Mouse (Mus musculus) CD4-positive helper T cell, adult 2 months (primary cell): Measurements from ENCODE around the gene Ankrd35.
"Not testable (repeated sequence)": the region's sequence is repeated elsewhere in the genome, so short reads cannot be mapped to it uniquely, and the experiment has no call there.

ENCODE experiments used
- DNase-seq: peaks from one replicate; pipeline ENCODE4 v3.0.0-alpha.2; 2012; ENCODE audit warnings: low read depth, missing footprints, low spot score

Gene Ankrd35

DNA sequence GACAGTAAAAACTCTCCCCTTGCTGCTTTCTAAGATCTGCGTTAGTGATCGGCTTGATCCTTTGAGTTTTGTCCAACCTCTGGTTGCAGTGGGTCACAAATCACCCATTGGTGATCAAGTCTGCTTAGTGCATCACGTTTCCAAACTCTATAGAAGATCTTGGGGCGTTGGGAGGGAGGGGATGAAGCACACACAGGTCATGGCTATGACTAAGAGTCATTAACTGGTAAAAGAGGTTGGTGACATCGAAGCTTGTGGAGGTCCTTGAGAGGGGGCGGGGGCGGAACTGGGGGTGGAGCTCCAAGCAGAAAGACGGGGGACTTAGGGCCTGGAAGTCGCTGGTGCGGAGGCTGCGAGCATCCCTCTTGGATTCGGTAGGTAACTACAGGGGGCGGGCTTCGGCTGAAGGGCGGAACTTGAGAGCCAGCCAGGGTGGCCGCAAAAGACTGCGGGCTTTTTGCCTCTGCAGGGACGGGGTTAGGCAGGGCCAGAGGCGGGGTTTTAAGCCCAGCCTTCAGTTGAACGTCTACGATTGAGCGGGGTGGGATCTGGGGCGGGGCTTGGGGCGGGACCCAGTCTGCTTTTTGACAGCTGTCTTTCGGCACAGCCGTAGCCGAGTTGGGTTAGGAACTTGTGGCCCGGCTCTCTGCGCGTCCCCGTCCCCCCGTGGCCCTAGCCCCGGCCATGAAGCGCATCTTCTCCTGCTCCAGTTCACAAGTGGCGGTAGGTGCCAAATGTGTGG lies at the start of gene Ankrd35:
Gene Ankrd35, plus strand, starts transcription at position 405 of the 742 bp plus-strand sequence.
- DNase-seq = peak; percentile 93

DNA sequence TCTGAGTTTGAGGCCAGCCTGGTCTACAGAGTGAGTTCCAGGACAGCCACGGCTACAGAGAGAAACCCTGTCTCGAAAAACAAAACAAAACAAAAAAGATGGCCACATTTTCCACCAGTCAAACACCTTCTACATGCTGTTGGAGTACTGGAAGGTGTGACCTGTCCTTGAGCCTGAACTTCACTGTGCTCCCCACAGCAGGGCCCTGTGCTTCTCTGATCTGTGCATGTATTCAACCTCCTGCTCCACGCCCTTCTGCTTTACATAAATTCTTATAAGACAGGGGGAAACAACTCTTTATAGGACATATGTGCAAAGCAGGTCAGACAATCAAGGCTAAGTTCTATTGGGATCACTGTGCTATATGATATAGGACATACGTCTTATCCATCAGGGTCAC lies 46.7 kb upstream of the Ankrd35 start:
- no peak for DNase-seq

DNA sequence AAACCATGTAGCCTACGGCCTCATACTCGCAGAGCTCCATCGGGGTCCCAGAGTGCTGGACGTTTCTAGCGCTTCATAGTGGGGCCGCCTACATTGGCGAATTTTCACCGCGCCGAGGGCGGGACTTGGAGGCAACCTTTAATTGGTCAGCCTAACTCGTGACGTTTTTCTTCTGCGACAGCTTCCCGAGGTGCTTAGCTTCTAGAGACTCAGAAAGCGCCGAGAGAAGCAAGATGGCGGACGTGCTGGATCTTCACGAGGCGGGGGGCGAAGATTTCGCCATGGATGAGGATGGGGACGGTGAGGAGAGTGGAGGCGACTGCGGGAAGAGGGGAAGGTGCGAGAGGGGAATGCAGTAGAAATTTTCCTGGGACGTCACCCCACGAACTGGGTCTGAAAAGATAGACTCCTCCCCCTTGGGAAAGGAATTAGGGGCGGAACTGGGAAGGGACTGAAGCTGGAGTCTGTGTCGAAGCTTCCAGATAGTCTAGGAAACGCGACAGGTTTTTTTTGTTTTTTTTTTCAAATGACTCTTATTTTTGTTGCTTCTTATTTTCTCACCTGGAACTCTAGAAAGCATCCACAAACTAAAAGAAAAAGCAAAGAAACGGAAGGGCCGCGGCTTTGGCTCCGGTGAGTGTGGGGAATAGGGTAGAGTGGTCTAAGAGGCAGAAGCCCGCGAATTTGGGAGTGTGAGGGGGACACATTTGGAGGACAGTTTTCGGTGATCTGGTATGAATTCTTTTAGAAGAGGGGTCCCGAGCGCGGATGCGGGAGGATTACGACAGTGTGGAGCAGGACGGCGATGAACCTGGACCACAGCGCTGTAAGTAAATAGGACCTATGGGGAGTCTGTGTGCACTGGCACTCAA lies 40.0 kb upstream of the Ankrd35 start, which contains the start of gene Rbm8a:
Gene Rbm8a, plus strand, starts transcription at position 205 of the 872 bp plus-strand sequence.
- DNase-seq = peak; percentile 96

DNA sequence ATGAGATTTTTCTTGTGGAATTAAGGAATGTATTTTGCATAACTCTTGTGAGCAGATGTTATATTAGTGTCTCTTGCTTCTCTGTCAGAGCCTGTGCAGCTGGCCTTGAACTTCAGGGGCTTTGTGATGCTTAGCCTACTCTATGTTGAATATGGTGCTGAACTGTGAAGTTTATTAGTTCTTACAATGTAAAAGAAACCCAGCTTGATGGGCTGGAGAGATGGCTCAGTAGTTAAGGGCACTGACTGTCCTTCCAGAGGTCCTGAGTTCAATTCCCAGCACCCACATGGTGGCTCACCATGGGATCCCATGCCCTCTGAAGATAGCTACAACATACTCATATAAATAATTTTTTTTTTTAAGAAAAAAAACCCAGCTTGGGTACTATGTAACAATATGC lies 37.9 kb upstream of the Ankrd35 start:
- DNase-seq = no peak

DNA sequence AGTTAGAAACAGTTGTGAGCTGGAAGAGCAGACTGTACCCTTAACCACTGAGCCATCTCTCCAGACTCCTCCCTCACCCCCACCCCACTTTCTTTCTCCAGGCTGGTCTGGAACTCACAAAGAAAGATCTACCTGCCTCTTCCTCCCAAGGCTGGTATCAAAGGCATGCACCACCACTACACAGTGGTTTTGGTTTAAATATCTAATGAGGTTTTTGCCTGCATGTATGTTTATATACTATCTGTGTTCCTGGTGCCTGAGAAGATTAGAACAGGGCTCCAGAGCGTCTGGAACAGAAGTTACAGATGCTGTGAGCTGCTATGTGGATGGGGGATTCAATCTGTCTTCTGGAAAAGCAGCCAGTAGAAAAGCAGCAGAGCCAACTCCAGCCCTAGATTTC lies 35.9 kb upstream of the Ankrd35 start:
- no peak for DNase-seq

DNA sequence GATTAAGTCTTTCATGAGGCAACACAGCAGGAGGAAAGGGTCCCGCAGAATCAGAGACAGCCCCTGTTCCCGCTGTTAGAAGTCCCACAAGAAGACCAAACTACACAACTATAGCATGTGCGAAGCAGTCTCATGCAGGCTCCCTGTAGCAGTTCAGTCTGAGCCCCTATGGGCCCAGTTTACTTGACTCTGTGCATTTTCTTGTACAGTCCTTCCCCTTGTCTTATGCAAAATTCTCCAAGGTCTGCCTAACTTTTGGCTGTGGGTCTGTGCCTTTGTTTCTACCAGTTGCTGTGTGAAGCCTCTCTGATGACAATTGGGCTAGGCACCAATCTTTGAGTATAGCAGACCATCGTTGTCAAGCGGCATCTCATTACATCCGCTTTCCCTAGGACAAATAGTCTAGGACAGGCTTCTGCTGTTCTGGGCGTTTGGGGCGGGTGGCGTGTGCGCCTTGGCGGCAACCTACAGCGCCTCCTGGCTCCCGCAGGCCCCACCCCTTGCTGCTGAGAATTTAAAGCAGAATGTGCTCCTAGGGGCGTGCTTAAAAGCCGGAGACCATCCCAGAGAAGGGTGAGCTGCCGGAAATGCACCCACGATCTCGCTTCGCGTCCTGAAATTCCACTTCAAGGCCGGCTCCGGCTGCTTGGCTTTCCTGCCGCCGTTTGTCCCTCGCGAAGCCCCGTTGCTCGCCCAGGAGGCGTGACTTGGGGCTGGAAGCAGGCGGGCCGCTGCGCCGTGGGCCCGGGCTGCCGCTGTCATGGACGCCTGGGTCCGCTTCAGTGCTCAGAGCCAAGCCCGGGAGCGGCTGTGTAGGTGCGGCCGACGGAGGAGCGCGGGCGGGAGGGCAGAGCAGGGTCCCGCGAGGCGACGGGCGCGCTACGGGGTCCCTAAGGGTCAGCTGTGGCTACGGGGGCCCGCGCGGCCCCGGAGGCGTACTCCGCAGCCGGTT lies 34.7 kb upstream of the Ankrd35 start, which contains the start of the genes Pex11b and Gm42957:
Gene Pex11b, plus strand, starts transcription at position 449 of the 952 bp plus-strand sequence.
Gene Gm42957, plus strand, starts transcription at position 547 of the 952 bp plus-strand sequence.
- DNase-seq = peak; percentile 87

DNA sequence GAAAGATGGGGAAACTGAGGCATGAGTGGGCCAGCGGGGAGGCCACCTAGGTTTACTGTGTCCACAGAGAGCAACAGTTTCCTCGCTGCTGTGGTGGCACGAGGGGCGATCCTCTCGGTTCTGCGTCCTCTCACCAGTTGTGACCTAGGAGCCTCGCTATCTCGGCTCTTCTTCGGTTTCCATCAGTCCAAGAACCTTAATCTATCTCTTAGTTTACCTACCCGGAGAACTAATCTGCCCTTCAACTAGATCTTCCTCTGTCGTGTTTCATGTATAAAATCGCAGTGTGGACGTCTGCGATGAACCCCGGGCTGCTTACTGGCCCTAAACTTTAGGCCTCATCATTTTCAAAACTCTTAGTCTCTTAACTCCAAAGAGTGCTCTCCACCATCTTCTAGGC lies 34.0 kb upstream of the Ankrd35 start:
- DNase-seq = no peak

DNA sequence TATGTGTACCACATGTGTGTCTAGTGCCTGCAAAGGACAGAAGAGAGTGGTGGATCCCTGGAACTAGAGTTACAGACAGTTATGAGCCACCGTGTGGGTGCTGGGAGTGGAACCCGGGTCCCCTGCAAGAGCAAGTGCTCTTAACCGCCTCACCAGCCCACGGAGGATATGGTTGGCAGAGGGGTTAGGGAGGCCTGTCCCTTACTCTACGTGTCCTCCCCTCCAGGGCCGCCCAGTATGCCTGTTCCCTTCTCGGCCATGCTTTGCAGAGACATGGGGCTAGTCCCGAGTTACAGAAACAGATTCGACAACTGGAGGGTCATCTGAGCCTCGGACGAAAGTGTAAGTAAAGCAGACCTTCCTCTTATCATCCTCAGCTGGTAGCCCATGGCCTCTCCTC lies 33.5 kb upstream of the Ankrd35 start:
- no peak for DNase-seq

DNA sequence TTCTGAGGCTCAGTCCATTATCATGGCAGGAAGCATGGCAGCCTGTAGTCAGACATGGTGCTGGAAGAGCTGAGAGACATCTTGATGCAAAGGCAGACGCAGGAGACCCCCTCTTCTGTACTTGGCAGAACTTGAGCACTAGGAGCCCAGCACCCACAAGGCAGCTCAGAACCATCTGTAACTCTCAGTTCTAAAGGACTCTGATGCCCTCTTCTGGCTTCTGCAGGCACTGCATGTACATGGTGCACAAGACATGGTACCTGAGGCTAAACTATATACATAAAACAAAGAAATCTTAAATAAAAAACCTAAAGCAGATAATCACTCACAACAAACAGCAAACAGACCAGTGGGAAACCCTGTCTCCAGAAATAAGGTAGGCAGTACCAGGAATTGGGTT lies 30.7 kb upstream of the Ankrd35 start:
- DNase-seq = peak; percentile 75

DNA sequence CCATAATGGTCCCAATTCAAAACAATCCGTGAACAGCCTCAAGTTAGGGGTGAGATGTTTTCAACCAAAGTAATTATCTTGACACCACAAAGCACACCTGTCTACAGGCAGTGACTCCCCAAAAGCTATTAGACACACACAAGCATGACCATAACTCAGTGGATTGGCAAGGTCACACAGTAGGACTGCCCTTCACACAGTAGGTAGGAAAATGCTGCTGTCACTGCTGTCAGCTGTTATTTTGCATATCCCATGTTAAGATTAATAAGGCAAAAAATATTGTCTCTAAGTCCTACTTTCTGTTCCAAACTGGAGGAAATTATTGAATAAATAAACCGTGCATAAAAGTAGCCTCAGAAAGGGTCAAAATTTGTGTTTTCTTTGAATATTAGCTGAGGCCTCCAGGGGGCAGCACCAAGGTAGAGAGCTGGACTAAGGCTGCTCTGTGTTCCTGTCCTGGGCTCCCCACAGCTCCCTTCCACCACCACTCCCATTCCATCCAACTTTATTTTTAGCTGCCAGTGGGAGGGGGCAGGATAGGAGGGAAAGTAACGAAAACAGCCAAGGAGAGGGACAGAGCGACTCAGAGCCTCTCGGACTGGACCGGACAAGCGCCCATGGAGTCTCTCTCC lies 24.8 kb upstream of the Ankrd35 start, which contains the start of gene Itga10:
Gene Itga10, plus strand, starts transcription at position 567 of the 632 bp plus-strand sequence.
- DNase-seq = no peak

DNA sequence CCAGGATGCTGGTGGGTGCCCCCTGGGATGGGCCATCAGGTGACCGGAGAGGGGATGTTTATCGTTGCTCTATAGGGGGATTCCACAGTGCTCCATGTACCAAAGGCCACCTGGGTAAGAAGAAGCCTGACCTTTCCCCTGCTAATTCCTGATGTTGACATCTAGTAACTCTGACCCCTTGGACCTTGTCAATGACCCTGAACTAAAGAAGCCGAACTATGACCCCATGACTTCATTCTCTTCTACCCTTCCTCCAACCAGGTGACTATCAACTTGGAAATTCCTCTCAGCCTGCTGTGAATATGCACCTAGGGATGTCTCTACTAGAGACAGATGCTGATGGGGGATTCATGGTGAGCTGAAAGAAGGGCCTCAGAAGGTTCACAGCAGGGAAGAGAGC lies 22.6 kb upstream of the Ankrd35 start:
- DNase-seq = no peak

DNA sequence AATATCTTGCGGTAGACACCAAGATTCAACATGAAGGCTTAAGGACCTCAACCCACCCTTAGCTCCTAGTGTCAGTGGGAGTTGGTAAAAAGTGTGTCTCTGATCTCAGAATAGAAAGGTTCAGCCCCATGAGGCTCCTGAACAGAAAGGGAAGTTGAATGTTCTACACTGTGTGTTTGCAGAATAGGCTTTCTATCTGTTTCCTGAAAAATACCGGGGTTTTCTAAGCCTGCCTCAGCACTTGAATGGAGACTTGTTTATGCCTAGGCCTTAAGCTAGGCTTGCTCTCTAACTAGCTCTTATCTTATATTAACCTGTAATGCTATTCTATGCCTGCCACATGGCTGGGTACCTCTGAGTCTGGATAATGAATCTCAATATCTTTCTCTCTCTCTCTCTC lies 9.0 kb upstream of the Ankrd35 start:
- DNase-seq = no peak

DNA sequence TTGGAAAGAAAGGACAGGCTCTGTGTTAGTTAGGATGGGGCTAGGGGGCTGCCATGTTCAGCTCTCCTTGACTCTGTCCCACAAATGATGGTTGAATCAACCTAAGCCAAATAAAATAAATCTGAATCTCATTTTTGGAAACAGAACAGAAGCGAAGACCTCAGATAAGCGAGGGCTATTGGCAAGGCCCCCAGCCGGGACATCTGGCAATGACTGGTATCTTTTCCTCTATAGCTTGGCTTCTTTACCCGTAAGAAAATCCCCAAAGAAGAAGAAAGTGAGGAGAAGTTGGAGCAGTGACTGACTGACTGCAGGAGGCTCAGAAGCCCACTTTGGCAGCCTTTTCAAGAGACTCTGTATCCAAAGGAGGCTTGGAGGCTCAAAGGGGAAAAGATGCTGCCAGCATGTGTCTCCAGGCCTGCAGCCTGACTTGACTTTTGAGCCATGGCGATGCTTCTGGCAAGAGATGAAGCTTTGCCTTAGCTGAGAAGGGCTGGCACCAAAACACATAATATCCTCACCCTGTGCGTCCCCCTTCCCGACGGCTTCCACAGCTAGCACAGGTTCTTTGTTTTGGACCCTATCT lies 7.1 kb upstream of the Ankrd35 start:
- no peak for DNase-seq

DNA sequence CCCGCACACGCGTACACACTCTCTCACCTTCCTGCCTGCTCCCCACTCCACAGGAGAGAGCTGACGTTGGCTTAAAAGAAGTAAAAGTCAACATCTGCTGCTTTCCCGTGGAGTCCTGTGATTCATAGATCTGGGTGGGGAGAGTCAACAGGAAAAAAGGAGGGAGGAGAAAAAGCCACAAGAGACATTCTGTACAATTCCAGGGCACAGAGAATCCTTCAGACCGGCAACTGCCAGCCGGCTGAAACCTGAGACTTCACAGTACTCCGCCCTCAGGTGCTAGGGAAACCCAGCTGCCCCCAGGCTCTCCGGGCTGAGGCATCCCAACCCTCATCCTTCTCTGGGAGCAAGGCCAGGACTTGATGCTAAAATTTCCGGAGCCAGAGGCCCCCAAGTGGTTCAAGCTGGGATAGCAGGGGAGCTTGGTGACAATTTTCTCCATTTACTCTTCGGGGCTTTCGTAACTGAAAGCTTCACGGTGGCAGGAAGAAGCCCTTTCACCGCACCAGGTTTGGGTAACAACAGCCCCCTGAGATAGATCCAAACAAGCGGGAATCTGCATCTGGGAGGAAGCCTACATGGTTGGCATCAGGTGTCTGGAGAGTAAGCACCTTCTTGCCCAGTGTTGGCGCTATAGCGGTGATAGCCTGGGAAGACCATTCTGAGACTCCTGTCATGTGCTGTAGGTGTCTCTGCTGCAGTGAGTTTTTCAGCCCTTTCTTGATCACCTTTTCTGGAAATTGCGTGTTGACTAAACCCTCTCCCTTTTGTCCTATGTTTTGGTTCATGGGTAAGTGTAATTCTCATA lies 6.3 kb upstream of the Ankrd35 start:
- DNase-seq = peak; percentile 70

DNA sequence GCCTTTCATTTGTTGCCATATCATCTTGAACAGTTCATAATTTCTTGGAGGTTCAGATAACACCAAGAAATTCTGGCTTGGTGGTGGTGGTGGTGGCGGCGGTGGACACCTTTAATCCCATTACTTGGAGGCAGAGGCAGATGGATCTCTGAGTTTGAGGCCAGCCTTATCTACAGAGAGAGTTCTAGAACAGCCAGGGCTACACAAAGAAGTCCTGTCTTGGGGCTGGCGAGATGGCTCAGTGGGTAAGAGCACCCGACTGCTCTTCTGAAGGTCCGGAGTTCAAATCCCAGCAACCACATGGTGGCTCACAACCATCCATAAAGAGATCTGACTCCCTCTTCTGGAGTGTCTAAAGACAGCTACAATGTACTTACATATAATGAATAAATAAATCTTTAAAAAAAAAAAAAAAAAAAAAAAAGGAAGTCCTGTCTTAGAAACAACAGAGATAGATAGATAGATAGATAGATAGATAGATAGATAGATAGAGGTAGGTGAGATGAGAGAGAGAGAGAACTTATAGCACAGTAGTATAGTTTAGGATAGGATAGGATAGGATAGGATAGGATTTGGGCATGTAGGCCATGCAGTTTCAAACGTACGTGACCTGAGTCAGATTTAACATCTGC lies 4.1 kb upstream of the Ankrd35 start:
- not testable (repeated sequence) for DNase-seq

DNA sequence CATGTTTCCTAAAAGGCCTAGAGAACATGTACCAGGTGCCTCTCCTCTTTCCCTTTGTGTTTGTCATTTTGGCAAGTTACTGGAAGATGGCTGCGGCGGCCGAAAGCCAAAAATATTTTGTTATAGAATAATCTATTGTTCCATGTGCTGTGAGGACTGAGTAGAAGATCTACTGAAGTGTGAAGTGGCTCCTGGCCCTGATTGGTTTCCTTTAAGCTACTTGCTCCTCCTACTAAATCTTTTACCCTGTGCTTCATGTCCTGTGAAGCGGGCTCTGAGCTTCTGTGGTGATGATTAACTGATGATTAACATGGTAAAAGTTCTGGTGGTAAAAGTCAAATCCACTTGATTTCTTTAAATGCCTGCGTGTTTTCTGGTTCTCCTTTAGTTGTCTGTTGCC lies 3.0 kb upstream of the Ankrd35 start:
- no peak for DNase-seq

DNA sequence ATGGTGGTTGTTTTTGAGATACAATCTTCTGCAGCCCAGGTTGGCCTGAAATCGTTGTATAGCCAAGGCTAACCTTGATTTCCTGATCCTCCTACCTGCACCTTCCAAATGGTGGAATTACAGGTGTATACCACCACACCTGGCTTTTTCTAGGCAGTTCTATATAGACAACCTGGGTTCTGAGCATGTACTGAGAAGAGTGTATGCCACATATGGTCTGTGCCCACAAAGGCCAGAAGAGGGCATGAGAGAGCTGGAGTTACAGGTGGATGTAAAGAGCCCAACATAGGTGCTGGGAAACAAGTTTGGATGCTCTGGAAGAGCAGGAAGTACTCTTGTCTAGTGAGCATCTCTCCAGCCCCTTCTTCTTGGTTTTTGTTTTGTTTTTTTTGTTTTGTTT lies 2.6 kb upstream of the Ankrd35 start:
- DNase-seq = peak; percentile 52

DNA sequence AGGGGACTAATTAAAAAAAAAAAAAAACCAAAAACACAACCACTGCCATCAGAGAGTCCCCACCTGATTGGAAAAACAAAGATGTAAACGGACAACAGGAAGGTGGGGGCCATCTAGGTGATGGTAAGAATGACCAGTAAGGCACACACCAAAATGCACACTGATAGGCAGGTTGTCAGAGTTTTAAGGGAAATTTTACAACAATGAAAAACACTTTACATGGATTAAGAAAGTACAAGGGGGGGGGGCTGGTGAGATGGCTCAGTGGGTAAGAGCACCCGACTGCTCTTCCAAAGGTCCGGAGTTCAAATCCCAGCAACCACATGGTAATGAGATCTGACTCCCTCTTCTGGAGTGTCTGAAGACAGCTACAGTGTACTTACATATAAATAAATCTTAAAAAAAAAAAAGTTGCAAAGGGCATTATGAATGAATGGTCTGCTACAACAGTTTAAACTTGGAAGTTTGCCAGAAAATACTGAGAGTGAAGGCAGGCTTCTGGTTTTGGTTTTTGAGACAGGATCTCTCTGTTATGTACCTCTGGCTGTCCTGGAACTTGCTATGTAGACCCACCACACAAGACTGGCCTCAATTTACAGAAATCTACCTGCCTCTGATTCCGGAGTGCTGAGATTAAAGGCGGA lies 1.4 kb upstream of the Ankrd35 start:
- DNase-seq = no peak

DNA sequence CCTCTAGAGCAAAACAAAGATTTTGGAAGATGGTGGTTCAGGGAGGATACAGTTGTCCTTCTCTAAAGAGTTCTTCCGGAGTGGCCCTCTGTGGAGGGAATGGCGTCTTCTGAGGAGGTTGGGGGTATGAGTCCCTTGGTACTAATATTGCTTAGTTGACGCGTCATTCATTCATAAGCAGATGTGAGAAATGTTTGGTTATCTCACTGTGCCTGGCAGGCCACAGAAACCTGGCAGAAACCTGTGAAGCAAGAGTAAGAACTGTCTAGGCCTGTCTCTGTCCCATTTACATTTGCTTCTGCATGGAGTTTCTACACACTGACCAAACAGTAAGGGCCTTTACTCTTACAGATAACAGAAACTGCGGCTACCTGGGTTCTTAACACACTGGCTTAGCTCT lies 1.6 kb downstream of the Ankrd35 start:
- no peak for DNase-seq
